Mouse (Mus musculus) limb, embryonic 10.5 days (tissue): ENCODE results near the gene 4930415O20Rik. TPM values are rescaled to one million over a fixed set of nuclear protein-coding genes. Genes with fewer than 3 reads are reported as not detected.

Experiments
- DNase-seq: peaks from one replicate; pipeline ENCODE4 v3.0.0-alpha.2; 2017; ENCODE audit warnings: low spot score
- H3K27ac ChIP-seq: fragments of 300-500 bp; sonication (generic); 2 replicates; pipeline ENCODE4 v1.5.1; 2016; ENCODE audit warnings: mild to moderate bottlenecking
- H3K27me3 ChIP-seq: fragments of 300-500 bp; sonication (generic); 2 replicates; pipeline ENCODE4 v1.6.1; 2016; ENCODE audit warnings: low read depth, mild to moderate bottlenecking; ENCODE audit not compliant: poor library complexity, severe bottlenecking
- H3K36me3 ChIP-seq: fragments of 300-500 bp; sonication (generic); 2 replicates; pipeline ENCODE4 v1.6.1; 2016; ENCODE audit warnings: mild to moderate bottlenecking, moderate library complexity
- H3K4me1 ChIP-seq: fragments of 300-500 bp; sonication (generic); 2 replicates; pipeline ENCODE4 v1.6.1; 2016
- H3K4me3 ChIP-seq: fragments of 300-500 bp; sonication (generic); 2 replicates; pipeline ENCODE4 v1.5.1; 2016; ENCODE audit warnings: mild to moderate bottlenecking, moderate library complexity
- H3K9me3 ChIP-seq: fragments of 300-500 bp; sonication (generic); replicated peaks from 2 replicates; pipeline ENCODE4 v1.6.1; 2016; ENCODE audit warnings: mild to moderate bottlenecking
- WGBS: fragments of 180-500 bp; shearing (Covaris S2); methylation state at CpG from one replicate; pipeline ENCODE4 v1.1.7; 2016; 5-methylcytosine and 5-hydroxymethylcytosine counted together
- polyA plus RNA-seq: library from polyadenylated mRNA; unstranded; fragments of >200 nt; fragmentation: Nextera tagmentation; extraction: Ambion mirVana; gene quantifications from 2 replicates; pipeline ENCODE4 v1.2.1, GENCODE M21; 2016

The 4930415O20Rik gene
- 0.28 TPM in 1 of 2 replicates, not detected in the other for polyA plus RNA-seq

- Histone ChIP-seq H3K4me3 (no peak within 1 kb of the TSS), H3K27me3 (no peaks in the 10 kb centered on the region), H3K4me1 (peaks cover 14% of the 10 kb centered on the region), H3K9me3 (no peaks in the 10 kb centered on the region), H3K27ac (no peak within 1 kb of the TSS), H3K36me3 (peaks cover 7% of the 10 kb centered on the region; the same call in 1 of the 2 replicates)
- 84% methylated on average over 10 of the region's 10 CpGs for WGBS
- DNase-seq, result no peak
Measured at GRCm38 (mm10) chr15:98570873-98571538, at the start of gene 4930415O20Rik, which contains the start of gene Ccnt1. TSS of gene 4930415O20Rik (plus strand) at chr15:98571004. TSS of gene Ccnt1 (minus strand) at chr15:98570923.

- no peaks in the 10 kb centered on the region for H3K4me1 ChIP-seq
- DNase-seq, result no peak
- H3K36me3 ChIP-seq, result peaks cover 89% of the 10 kb centered on the region
- H3K27me3 ChIP-seq, result no peaks in the 10 kb centered on the region
- H3K9me3 ChIP-seq, result no peaks in the 10 kb centered on the region
- H3K4me3 ChIP-seq, result no peak overlapping the region
- H3K27ac ChIP-seq, result no peak overlapping the region
- WGBS, result 88% methylated on average over 3 of the region's 3 CpGs
Measured at GRCm38 (mm10) chr15:98521245-98521644, 49.6 kb upstream of the 4930415O20Rik start.

- no peaks in the 10 kb centered on the region for H3K9me3 ChIP-seq
- no peaks in the 10 kb centered on the region for H3K4me1 ChIP-seq
- peaks cover 100% of the 10 kb centered on the region for H3K36me3 ChIP-seq
- H3K27me3 ChIP-seq, result no peaks in the 10 kb centered on the region
- no peak overlapping the region for H3K4me3 ChIP-seq
- H3K27ac ChIP-seq, result no peak overlapping the region
- DNase-seq, result no peak
- 85% methylated on average over 5 of the region's 5 CpGs for WGBS
Measured at GRCm38 (mm10) chr15:98526057-98526456, 44.7 kb upstream of the 4930415O20Rik start.

GRCm38 (mm10) chr15:98527056-98527771, 43.6 kb upstream of the 4930415O20Rik start:
- H3K36me3 ChIP-seq, result peaks cover 100% of the 10 kb centered on the region
- no peak overlapping the region for H3K27ac ChIP-seq
- H3K4me1 ChIP-seq, result peaks cover 1% of the 10 kb centered on the region
- no peaks in the 10 kb centered on the region for H3K27me3 ChIP-seq
- DNase-seq, result no peak
- no peaks in the 10 kb centered on the region for H3K9me3 ChIP-seq
- 98% methylated on average over 5 of the region's 5 CpGs for WGBS
- H3K4me3 ChIP-seq, result no peak overlapping the region

GRCm38 (mm10) chr15:98528066-98528563, 42.7 kb upstream of the 4930415O20Rik start:
- H3K36me3 ChIP-seq, result peaks cover 99% of the 10 kb centered on the region
- no peak for DNase-seq
- H3K27me3 ChIP-seq, result no peaks in the 10 kb centered on the region
- H3K27ac ChIP-seq, result no peak overlapping the region
- H3K9me3 ChIP-seq, result no peaks in the 10 kb centered on the region
- H3K4me3 ChIP-seq, result no peak overlapping the region
- H3K4me1 ChIP-seq, result peaks cover 7% of the 10 kb centered on the region
- 91% methylated on average over 5 of the region's 5 CpGs for WGBS

- Histone ChIP-seq H3K4me3 (peak overlapping the region; percentile 71), H3K27me3 (no peaks in the 10 kb centered on the region), H3K36me3 (peaks cover 59% of the 10 kb centered on the region), H3K9me3 (no peaks in the 10 kb centered on the region), H3K27ac (peak overlapping the region; percentile 97; the same call in 1 of the 2 replicates), H3K4me1 (peaks cover 7% of the 10 kb centered on the region)
- 52% methylated on average over 5 of the region's 5 CpGs for WGBS
- DNase-seq, result no peak
Measured at GRCm38 (mm10) chr15:98532281-98532680, 38.5 kb upstream of the 4930415O20Rik start.

- DNase-seq, result peak; percentile 44
Measured at GRCm38 (mm10) chr15:98533035-98533531, 37.7 kb upstream of the 4930415O20Rik start.

GRCm38 (mm10) chr15:98533881-98534627, 36.8 kb upstream of the 4930415O20Rik start, which contains the start of gene Kansl2:
TSS of gene Kansl2 (minus strand) at chr15:98534264.
- H3K4me1 ChIP-seq, result peaks cover 7% of the 10 kb centered on the region
- H3K36me3 ChIP-seq, result peaks cover 56% of the 10 kb centered on the region
- under 1% methylated on average over 69 of the region's 70 CpGs for WGBS
- H3K27ac ChIP-seq, result peak within 1 kb of the TSS; percentile 97
- H3K9me3 ChIP-seq, result no peaks in the 10 kb centered on the region
- H3K27me3 ChIP-seq, result no peaks in the 10 kb centered on the region
- peak; percentile 95 for DNase-seq
- peak within 1 kb of the TSS; percentile 71 for H3K4me3 ChIP-seq

More at GRCm38 (mm10) chr15:98533035-98533531, 37.7 kb upstream of the 4930415O20Rik start:
- Histone ChIP-seq H3K4me3 (peak overlapping the region; percentile 71), H3K27ac (peak overlapping the region; percentile 97), H3K4me1 (peaks cover 7% of the 10 kb centered on the region), H3K9me3 (no peaks in the 10 kb centered on the region), H3K36me3 (peaks cover 58% of the 10 kb centered on the region), H3K27me3 (no peaks in the 10 kb centered on the region)
- WGBS, result under 1% methylated on average over 18 of the region's 18 CpGs

GRCm38 (mm10) chr15:98535921-98536320, 34.9 kb upstream of the 4930415O20Rik start:
- peaks cover 7% of the 10 kb centered on the region for H3K4me1 ChIP-seq
- no peak for DNase-seq
- WGBS, result 85% methylated on average over 4 of the region's 4 CpGs
- no peaks in the 10 kb centered on the region for H3K27me3 ChIP-seq
- no peaks in the 10 kb centered on the region for H3K9me3 ChIP-seq
- H3K36me3 ChIP-seq, result peaks cover 56% of the 10 kb centered on the region
- no peak overlapping the region for H3K27ac ChIP-seq
- H3K4me3 ChIP-seq, result no peak overlapping the region

GRCm38 (mm10) chr15:98536828-98537510, 33.8 kb upstream of the 4930415O20Rik start:
- no peak overlapping the region for H3K4me3 ChIP-seq
- no peaks in the 10 kb centered on the region for H3K27me3 ChIP-seq
- H3K4me1 ChIP-seq, result peaks cover 7% of the 10 kb centered on the region
- DNase-seq, result no peak
- H3K9me3 ChIP-seq, result no peaks in the 10 kb centered on the region
- WGBS, result 88% methylated on average over 8 of the region's 8 CpGs
- H3K27ac ChIP-seq, result no peak overlapping the region
- H3K36me3 ChIP-seq, result peaks cover 56% of the 10 kb centered on the region

- Histone ChIP-seq H3K9me3 (no peaks in the 10 kb centered on the region), H3K27me3 (no peaks in the 10 kb centered on the region), H3K4me3 (no peak overlapping the region), H3K4me1 (no peaks in the 10 kb centered on the region), H3K36me3 (peaks cover 56% of the 10 kb centered on the region), H3K27ac (no peak overlapping the region)
- 77% methylated on average over 4 of the region's 4 CpGs for WGBS
- no peak for DNase-seq
Measured at GRCm38 (mm10) chr15:98537923-98538322, 32.9 kb upstream of the 4930415O20Rik start.

- Histone ChIP-seq H3K4me3 (no peak overlapping the region), H3K4me1 (no peaks in the 10 kb centered on the region), H3K27ac (no peak overlapping the region), H3K36me3 (peaks cover 86% of the 10 kb centered on the region), H3K27me3 (no peaks in the 10 kb centered on the region), H3K9me3 (no peaks in the 10 kb centered on the region)
- no peak for DNase-seq
- 90% methylated on average over 6 of the region's 6 CpGs for WGBS
Measured at GRCm38 (mm10) chr15:98541064-98541463, 29.7 kb upstream of the 4930415O20Rik start.
